Mouse (Mus musculus) testis, adult 2 months (tissue): Measurements from ENCODE around the gene Dvl2.

Experiments used
- CTCF ChIP-seq: fragments of 200-500 bp; IDR thresholded peaks from 2 replicates; pipeline ENCODE4 v1.5.1; 2012; ENCODE audit warnings: low read depth, mild to moderate bottlenecking, inconsistent platforms, low read length, moderate library complexity; ENCODE audit not compliant: control insufficient read depth, insufficient read depth, insufficient replicate concordance
- POLR2A ChIP-seq: fragments of 200-500 bp; IDR thresholded peaks from 2 replicates; pipeline ENCODE4 v1.6.1; 2012; ENCODE audit warnings: low read depth, mild to moderate bottlenecking, inconsistent platforms, low read length, moderate library complexity; ENCODE audit not compliant: control insufficient read depth

GRCm38 (mm10) chr11:70027397-70027796 lies 27.0 kb downstream of the Dvl2 start:
- no peak for TF ChIP-seq POLR2A
- no peak for TF ChIP-seq CTCF
